Mouse (Mus musculus): ENCODE results near the gene Nkapd1.

GRCm38 (mm10) chr9:50660431-50660830 is 43.2 kb upstream of the Nkapd1 start:
- TF ChIP-seq CTCF (IDR thresholded peaks at IDR 0.05; ENCODE audit: insufficient read depth, low read length) = no peak
- no peak for TF ChIP-seq POLR2A (IDR thresholded peaks at IDR 0.05; ENCODE audit: borderline replicate concordance, extremely low read depth, low read depth, low read length)
